Mouse (Mus musculus) stomach, adult 2 months (tissue): Measurements from ENCODE around the gene 4933405L10Rik. TPM values are rescaled to one million over a fixed set of nuclear protein-coding genes. Genes with fewer than 3 reads are reported as not detected.

Experiments
- polyA plus RNA-seq: library from polyadenylated mRNA; depleted of rRNA; stranded (reverse); fragments of >200 nt; gene quantifications from 2 replicates; pipeline ENCODE4 v1.2.3, GENCODE M21; 2012; rRNA removed

Gene 4933405L10Rik
- 0.09 TPM in 1 of 2 replicates, not detected in the other for polyA plus RNA-seq

GRCm38 (mm10) chr8:105707498-105708403 lies at the start of gene 4933405L10Rik, which contains the start of gene Enkd1:
TSS of gene 4933405L10Rik (plus strand) at chr8:105707655.
TSS of gene Enkd1 (minus strand) at chr8:105708210.

GRCm38 (mm10) chr8:105685796-105686308 lies 21.6 kb upstream of the 4933405L10Rik start, which contains the start of gene Carmil2:
TSS of gene Carmil2 (plus strand) at chr8:105686274.

GRCm38 (mm10) chr8:105700966-105701824 lies 6.3 kb upstream of the 4933405L10Rik start, which contains the start of the genes Acd and Pard6a:
TSS of gene Acd (minus strand) at chr8:105701102.
TSS of gene Pard6a (plus strand) at chr8:105701148.

GRCm38 (mm10) chr8:105758277-105759108 lies 51.0 kb downstream of the 4933405L10Rik start, which contains the start of gene Gfod2:
TSS of gene Gfod2 (minus strand) at chr8:105758664.

Other genes with a start within 250 kb of the 4933405L10Rik start
- gene Tppp3, start 236.1 kb upstream of the 4933405L10Rik start, polyA plus RNA-seq, result 112 and 143 TPM in 2 replicates
- 35.4 and 36.1 TPM in 2 replicates for gene Zdhhc1, start 210.8 kb upstream of the 4933405L10Rik start, polyA plus RNA-seq
- gene Hsd11b2, start 188.9 kb upstream of the 4933405L10Rik start, polyA plus RNA-seq, result 3.3 and 3.7 TPM in 2 replicates
- 44.6 and 47.3 TPM in 2 replicates for gene Atp6v0d1, start 141.6 kb upstream of the 4933405L10Rik start, polyA plus RNA-seq
- 12.1 and 15.4 TPM in 2 replicates for gene Ripor1, start 102.4 kb upstream of the 4933405L10Rik start, polyA plus RNA-seq
- gene Ctcf, start 71.1 kb upstream of the 4933405L10Rik start, polyA plus RNA-seq, result 3.0 and 5.4 TPM in 2 replicates
- 0.28 and 0.55 TPM in 2 replicates for gene Agrp, start 70.3 kb upstream of the 4933405L10Rik start, polyA plus RNA-seq
- 0.63 and 0.81 TPM in 2 replicates for gene Carmil2, start 21.4 kb upstream of the 4933405L10Rik start, polyA plus RNA-seq
- gene Acd, start 6.6 kb upstream of the 4933405L10Rik start, polyA plus RNA-seq, result 26.4 and 27.8 TPM in 2 replicates
- gene Pard6a, start 6.5 kb upstream of the 4933405L10Rik start, polyA plus RNA-seq, result 11.7 and 17.9 TPM in 2 replicates
- 5.2 and 5.7 TPM in 2 replicates for gene Enkd1, start 555 bp downstream of the 4933405L10Rik start, polyA plus RNA-seq
- gene Gfod2, start 51.0 kb downstream of the 4933405L10Rik start, polyA plus RNA-seq, result 5.3 and 5.6 TPM in 2 replicates
- gene Ranbp10, start 119.7 kb downstream of the 4933405L10Rik start, polyA plus RNA-seq, result 10.5 and 10.6 TPM in 2 replicates
- gene Tsnaxip1, start 120.1 kb downstream of the 4933405L10Rik start, polyA plus RNA-seq, result not detected in 2 replicates
- 6.6 and 6.7 TPM in 2 replicates for gene Cenpt, start 145.6 kb downstream of the 4933405L10Rik start, polyA plus RNA-seq
- gene Thap11, start 147.5 kb downstream of the 4933405L10Rik start, polyA plus RNA-seq, result 26.9 and 36.7 TPM in 2 replicates
- gene Nutf2, start 152.9 kb downstream of the 4933405L10Rik start, polyA plus RNA-seq, result 2.5 and 9.7 TPM in 2 replicates
- 29.6 and 40.6 TPM in 2 replicates for gene Edc4, start 173.2 kb downstream of the 4933405L10Rik start, polyA plus RNA-seq
- gene Nrn1l, start 185.9 kb downstream of the 4933405L10Rik start, polyA plus RNA-seq, result 1.5 and 2.0 TPM in 2 replicates
- 13.3 and 13.9 TPM in 2 replicates for gene Pskh1, start 192.8 kb downstream of the 4933405L10Rik start, polyA plus RNA-seq
- 0.86 and 1.3 TPM in 2 replicates for gene Ctrl, start 226.2 kb downstream of the 4933405L10Rik start, polyA plus RNA-seq
- gene Psmb10, start 230.8 kb downstream of the 4933405L10Rik start, polyA plus RNA-seq, result 56.1 and 73.9 TPM in 2 replicates
- 1.1 and 1.5 TPM in 2 replicates for gene Lcat, start 235.7 kb downstream of the 4933405L10Rik start, polyA plus RNA-seq